Mouse (Mus musculus) CH12.LX (cell line): ENCODE measurements at regions not wholly inside any gene's neighbourhood (a gene's known extent, or its start where the extent isn't known, plus 50 kb on each side); places are given as distances from the start of the nearest gene placed in this dataset.

Experiments
- CHD2 ChIP-seq: IDR thresholded peaks from 2 replicates; pipeline ENCODE4 v1.6.1; 2011; ENCODE audit warnings: low read length, improper control_type of control experiment
- CTCF ChIP-seq, 2 experiments: IDR thresholded peaks in 1 of 2; conservative IDR thresholded peaks in 1 of 2; 2 replicates each; pipeline ENCODE4 v1.5.1; 2011 to 2012; ENCODE audit warnings: low read depth in 2 of 2, low read length in 2 of 2, improper control_type of control experiment in 1 of 2, inconsistent platforms in 1 of 2, mild to moderate bottlenecking in 1 of 2, moderate library complexity in 1 of 2
- E2F4 ChIP-seq: IDR thresholded peaks from 2 replicates; pipeline ENCODE4 v1.6.1; 2011; ENCODE audit warnings: low read depth, low read length, improper control_type of control experiment; ENCODE audit not compliant: insufficient replicate concordance
- EP300 ChIP-seq: IDR thresholded peaks from 2 replicates; pipeline ENCODE4 v1.6.1; 2011; ENCODE audit warnings: low read length, improper control_type of control experiment
- MAZ ChIP-seq: IDR thresholded peaks from 2 replicates; pipeline ENCODE4 v1.6.1; 2012; ENCODE audit warnings: low read depth, mild to moderate bottlenecking, inconsistent platforms, low read length, improper control_type of control experiment, moderate library complexity
- POLR2A ChIP-seq: IDR thresholded peaks from 2 replicates; pipeline ENCODE4 v1.6.1; 2011; ENCODE audit warnings: low read depth, mild to moderate bottlenecking, improper control_type of control experiment, low read length
- POLR2AphosphoS2 ChIP-seq: IDR thresholded peaks from 2 replicates; pipeline ENCODE4 v1.6.1; 2011; ENCODE audit warnings: low read depth, low read length, improper control_type of control experiment
- UBTF ChIP-seq: IDR thresholded peaks from 2 replicates; pipeline ENCODE4 v1.6.1; 2012; ENCODE audit warnings: low read depth, mild to moderate bottlenecking, inconsistent platforms, low read length, improper control_type of control experiment, moderate library complexity
- ZC3H11A ChIP-seq: IDR thresholded peaks from 2 replicates; pipeline ENCODE4 v1.6.1; 2012; ENCODE audit warnings: low read depth, mild to moderate bottlenecking, inconsistent platforms, low read length, improper control_type of control experiment

DNA sequence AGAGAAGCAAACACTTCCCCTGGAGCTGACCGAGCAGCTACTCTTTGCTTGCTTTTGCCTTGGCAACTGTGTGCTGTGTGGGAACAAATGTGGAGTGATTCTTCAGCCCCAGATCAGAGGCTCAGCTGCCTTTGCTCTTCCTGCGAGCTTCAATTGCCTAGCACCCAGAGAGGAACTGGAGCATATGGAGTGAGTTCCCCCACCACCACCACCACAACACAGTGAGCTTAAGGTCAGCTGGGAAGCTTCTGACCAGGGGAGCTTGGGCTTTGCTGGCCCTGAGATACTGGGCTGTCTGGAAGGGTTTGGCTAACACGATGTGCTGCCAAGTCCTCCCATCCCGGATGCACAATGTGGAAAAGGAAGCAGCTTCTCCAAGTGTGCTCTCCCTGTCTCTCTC is 432.8 kb upstream of the Gulo start:
- TF ChIP-seq CHD2 (no peak), UBTF (no peak), E2F4 (no peak), CTCF (conservative IDR thresholded peaks at IDR 0.05 in 1 of 2, IDR thresholded peaks at IDR 0.05 in 1 of 2; ENCODE audit: low read depth in 2 of 2, low read length in 2 of 2) (no peak), POLR2A (no peak), POLR2AphosphoS2 (no peak), MAZ (no peak), EP300 (no peak), ZC3H11A (no peak)
